ENCODE assay signal across 10 mouse cellular contexts in genomic region chr7:130260060-130260459, GRCm38 (mm10).
A peak's percentile ranks its signal among the peaks of the same experiment; 100 is the strongest.
DNase-seq lines count a peak whose midpoint lies in the region; ATAC-seq and TF ChIP-seq lines count a peak whose summit lies in the region.
"Had no signal": no experiment of that assay in that cellular context is flagged by ENCODE, and none has a peak within 500 bp of the region (broad histone marks: within the 10 kb centered on the region; RNA-seq: fewer than 3 reads in every experiment).

No protein-coding gene starts in this region.

- H3K4me1 ChIP-seq in lung, embryonic 14.5 days (ENCODE audit: insufficient read depth) = peaks cover 28% of the 10 kb centered on the region
- H3K4me1 ChIP-seq in forebrain, embryonic 13.5 days = peaks cover 80% of the 10 kb centered on the region
- peaks cover 90% of the 10 kb centered on the region for H3K4me1 ChIP-seq in limb, embryonic 10.5 days
- peaks cover 21% of the 10 kb centered on the region; the same call in 1 of the 2 replicates for H3K4me1 ChIP-seq in stomach, embryonic 15.5 days

- H3K9me3 ChIP-seq in lung, embryonic 14.5 days (ENCODE audit: low read depth, low read length) = no peaks in the 10 kb centered on the region
- H3K9me3 ChIP-seq in forebrain, embryonic 13.5 days (replicated peaks) = no peaks in the 10 kb centered on the region
- no peaks in the 10 kb centered on the region for H3K9me3 ChIP-seq in limb, embryonic 10.5 days (replicated peaks)
- H3K9me3 ChIP-seq in stomach, embryonic 15.5 days = no peaks in the 10 kb centered on the region

- H3K4me3 ChIP-seq in lung, embryonic 14.5 days (ENCODE audit: low read depth, low read length) = peak overlapping the region; percentile 83
- H3K4me3 ChIP-seq in forebrain, embryonic 13.5 days = peak overlapping the region; percentile 80
- H3K4me3 ChIP-seq in limb, embryonic 10.5 days = 0 out of 2 replicates have a peak overlapping the region, but pooled peaks have one; percentile 2
- peak overlapping the region; percentile 68; the same call in 1 of the 2 replicates for H3K4me3 ChIP-seq in stomach, embryonic 15.5 days (replicated peaks)
- H3K4me3 ChIP-seq: erythroblast, embryonic 14.5 days; myocyte had no signal

- WGBS in lung, embryonic 14.5 days = 22% methylated on average over 5 of the region's 5 CpGs
- WGBS in forebrain, embryonic 13.5 days = 19% methylated on average over 5 of the region's 5 CpGs
- 26% methylated on average over 5 of the region's 5 CpGs for WGBS in limb, embryonic 10.5 days
- WGBS in stomach, embryonic 15.5 days = 16% methylated on average over 5 of the region's 5 CpGs

- no peaks in the 10 kb centered on the region for H3K27me3 ChIP-seq in lung, embryonic 14.5 days (ENCODE audit: insufficient read depth, low read length)
- H3K27me3 ChIP-seq in forebrain, embryonic 13.5 days = peaks cover 12% of the 10 kb centered on the region
- peaks cover 44% of the 10 kb centered on the region for H3K27me3 ChIP-seq in limb, embryonic 10.5 days (ENCODE audit: low read depth, poor library complexity, severe bottlenecking)
- H3K27me3 ChIP-seq in stomach, embryonic 15.5 days (replicated peaks) = no peaks in the 10 kb centered on the region

- ATAC-seq in lung, embryonic 14.5 days (ENCODE audit: insufficient read depth) = no peak
- ATAC-seq in forebrain, embryonic 13.5 days = no peak
- no peak for ATAC-seq in stomach, embryonic 15.5 days (ENCODE audit: insufficient read depth, low FRiP score, low read depth)

- peaks cover 58% of the 10 kb centered on the region for H3K36me3 ChIP-seq in lung, embryonic 14.5 days (ENCODE audit: insufficient read depth)
- H3K36me3 ChIP-seq in forebrain, embryonic 13.5 days (ENCODE audit: poor library complexity, severe bottlenecking) = peaks cover 13% of the 10 kb centered on the region; the same call in 1 of the 2 replicates
- H3K36me3 ChIP-seq in limb, embryonic 10.5 days = peaks cover 21% of the 10 kb centered on the region
- H3K36me3 ChIP-seq in stomach, embryonic 15.5 days = no peaks in the 10 kb centered on the region; the same call in 1 of the 2 replicates

- H3K9ac ChIP-seq in lung, embryonic 14.5 days = peak overlapping the region; percentile 90
- H3K9ac ChIP-seq in forebrain, embryonic 13.5 days = no peak overlapping the region
- no peak overlapping the region for H3K9ac ChIP-seq in stomach, embryonic 15.5 days

- 0 out of 2 replicates have a peak overlapping the region, but pooled peaks have one; percentile 3 for H3K27ac ChIP-seq in lung, embryonic 14.5 days (ENCODE audit: low read depth)
- no peak overlapping the region for H3K27ac ChIP-seq in forebrain, embryonic 13.5 days
- H3K27ac ChIP-seq in limb, embryonic 10.5 days = no peak overlapping the region; the same call in 1 of the 2 replicates
- H3K27ac ChIP-seq in stomach, embryonic 15.5 days = peak overlapping the region; percentile 37; the same call in 1 of the 2 replicates

- DNase-seq in lung, embryonic 14.5 days = peak; percentile 63
- DNase-seq in lung, postnatal 25 days (ENCODE audit: low spot score) = no peak
- DNase-seq in limb, embryonic 10.5 days (ENCODE audit: low spot score) = no peak
- no peak for DNase-seq in cerebellum, postnatal 25 days
- DNase-seq in spleen, postnatal 10 days (ENCODE audit: low spot score in 2 of 2) = no peak
- DNase-seq: heart, adult 18-20 months had no signal

- peak; percentile 16 for TF ChIP-seq CTCF in lung, embryonic 14.5 days (IDR thresholded peaks at IDR 0.05; ENCODE audit: low read depth)

- peak overlapping the region; percentile 86 for H3K4me2 ChIP-seq in lung, embryonic 14.5 days
- peak overlapping the region; percentile 77 for H3K4me2 ChIP-seq in forebrain, embryonic 13.5 days
- H3K4me2 ChIP-seq in stomach, embryonic 15.5 days = peak overlapping the region; percentile 76

Comparison
In these comparisons a context has a peak if more than half of its experiments do, and no peak if none do; other contexts are left out.
1. H3K27ac ChIP-seq: peak in lung, embryonic 14.5 days (single experiment) and stomach, embryonic 15.5 days (single experiment); none in forebrain, embryonic 13.5 days (single experiment) and limb, embryonic 10.5 days (single experiment).
2. H3K4me3 ChIP-seq: peak in every context shown above with its lines; median percentile 83 in lung, embryonic 14.5 days; 80 in forebrain, embryonic 13.5 days; 68 in stomach, embryonic 15.5 days; 2 in limb, embryonic 10.5 days.
3. Peak in every context shown above with its lines, with median percentiles within 50 percentile points of each other: H3K4me2 ChIP-seq.